Mouse (Mus musculus) hindbrain, embryonic 12.5 days (tissue): Measurements from ENCODE around the gene Ablim2. TPM values are rescaled to one million over a fixed set of nuclear protein-coding genes. Genes with fewer than 3 reads are reported as not detected.
A peak's percentile ranks its signal among the peaks of the same experiment; 100 is the strongest.

Experiments used
- ATAC-seq: fragments of 200-750 bp; cut with Nextera tagmentation; 2 replicates; pipeline ENCODE4 v1.8.0; 2017; ENCODE audit warnings: moderate TSS enrichment; ENCODE audit not compliant: low FRiP score
- H3K27ac ChIP-seq: fragments of 300-500 bp; sonication (generic); 2 replicates; pipeline ENCODE4 v1.5.1; 2016; ENCODE audit warnings: mild to moderate bottlenecking
- H3K27me3 ChIP-seq: fragments of 300-500 bp; sonication (generic); 2 replicates; pipeline ENCODE4 v1.6.1; 2016; ENCODE audit warnings: mild to moderate bottlenecking
- H3K36me3 ChIP-seq: fragments of 300-500 bp; sonication (generic); 2 replicates; pipeline ENCODE4 v1.6.1; 2016; ENCODE audit warnings: mild to moderate bottlenecking
- H3K4me1 ChIP-seq: fragments of 300-500 bp; sonication (generic); 2 replicates; pipeline ENCODE4 v1.6.1; 2016
- H3K4me2 ChIP-seq: fragments of 300-500 bp; sonication (generic); replicated peaks from 2 replicates; pipeline ENCODE4 v1.6.1; 2016; ENCODE audit warnings: mild to moderate bottlenecking
- H3K4me3 ChIP-seq: fragments of 300-500 bp; sonication (generic); 2 replicates; pipeline ENCODE4 v1.5.1; 2016; ENCODE audit warnings: mild to moderate bottlenecking
- H3K9ac ChIP-seq: fragments of 300-500 bp; sonication (generic); 2 replicates; pipeline ENCODE4 v1.6.1; 2016; ENCODE audit warnings: mild to moderate bottlenecking, moderate library complexity
- H3K9me3 ChIP-seq: fragments of 300-500 bp; sonication (generic); replicated peaks from 2 replicates; pipeline ENCODE4 v1.6.1; 2016; ENCODE audit warnings: mild to moderate bottlenecking
- WGBS: fragments of 180-500 bp; shearing (Covaris S2); methylation state at CpG from one replicate; pipeline ENCODE4 v1.1.7; 2016; 5-methylcytosine and 5-hydroxymethylcytosine counted together
- polyA plus RNA-seq: library from polyadenylated mRNA; unstranded; fragments of >200 nt; fragmentation: Nextera tagmentation; extraction: Ambion mirVana; gene quantifications from 2 replicates; pipeline ENCODE4 v1.2.1, GENCODE M21; 2016

Gene Ablim2
- polyA plus RNA-seq, 1 experiment from 2014 or later: 3.9 TPM

DNA sequence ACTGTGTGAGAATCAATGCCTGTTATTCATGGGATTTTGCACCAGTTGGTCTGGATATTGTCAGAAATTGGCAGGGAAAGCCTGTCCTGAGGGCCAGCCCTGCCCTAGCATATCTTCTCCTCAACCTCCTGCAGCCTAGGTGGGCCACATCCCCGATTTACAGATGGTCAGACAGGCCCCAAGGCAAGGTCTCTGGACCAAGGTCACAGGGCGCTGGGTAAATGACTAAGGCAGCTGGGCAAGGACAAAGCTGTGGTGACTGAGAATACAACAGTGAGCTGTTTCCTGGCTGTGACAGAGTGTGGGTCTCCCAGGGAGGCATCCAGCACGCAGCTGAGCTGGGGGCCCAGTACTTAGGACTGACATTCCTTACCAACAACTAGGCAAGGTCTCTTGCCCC lies 23.4 kb downstream of the Ablim2 start:
- Histone ChIP-seq H3K9ac (no peak overlapping the region), H3K27ac (no peak overlapping the region), H3K27me3 (no peaks in the 10 kb centered on the region), H3K4me3 (no peak overlapping the region), H3K36me3 (no peaks in the 10 kb centered on the region), H3K9me3 (no peaks in the 10 kb centered on the region), H3K4me1 (no peaks in the 10 kb centered on the region), H3K4me2 (no peak overlapping the region)
- no peak for ATAC-seq
- 76% methylated on average over 3 of the region's 3 CpGs for WGBS

- no peak for ATAC-seq
- no peak overlapping the region for H3K4me2 ChIP-seq
- no peaks in the 10 kb centered on the region for H3K4me1 ChIP-seq
- H3K9ac ChIP-seq: no peak overlapping the region
- H3K27ac ChIP-seq: no peak overlapping the region
- WGBS: 60% methylated on average over 10 of the region's 10 CpGs
- H3K36me3 ChIP-seq: no peaks in the 10 kb centered on the region
- H3K9me3 ChIP-seq: no peaks in the 10 kb centered on the region
- H3K4me3 ChIP-seq: no peak overlapping the region
- no peaks in the 10 kb centered on the region for H3K27me3 ChIP-seq
Measured at GRCm38 (mm10) chr5:35782648-35783180, 25.0 kb downstream of the Ablim2 start.

DNA sequence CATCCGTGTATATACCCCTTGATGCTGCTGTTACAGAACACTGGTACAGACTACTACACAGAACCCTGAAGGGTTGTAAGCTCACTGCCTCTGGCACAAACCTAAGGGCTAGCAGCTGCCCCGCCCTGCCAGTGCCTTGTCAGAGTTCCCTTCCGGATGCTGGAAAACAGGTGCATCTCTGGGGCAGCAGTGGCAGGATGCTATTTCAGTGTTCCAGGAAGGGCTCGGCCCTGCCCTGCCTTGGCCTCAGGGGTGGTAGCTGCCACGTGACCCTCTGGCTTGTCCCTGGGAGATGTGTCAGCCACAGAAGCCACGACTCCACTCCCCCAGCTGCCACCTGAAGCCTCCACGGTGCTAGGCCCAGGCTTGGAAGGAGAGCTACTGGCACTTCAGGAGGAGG lies 28.2 kb downstream of the Ablim2 start:
- H3K9me3 ChIP-seq: no peaks in the 10 kb centered on the region

DNA sequence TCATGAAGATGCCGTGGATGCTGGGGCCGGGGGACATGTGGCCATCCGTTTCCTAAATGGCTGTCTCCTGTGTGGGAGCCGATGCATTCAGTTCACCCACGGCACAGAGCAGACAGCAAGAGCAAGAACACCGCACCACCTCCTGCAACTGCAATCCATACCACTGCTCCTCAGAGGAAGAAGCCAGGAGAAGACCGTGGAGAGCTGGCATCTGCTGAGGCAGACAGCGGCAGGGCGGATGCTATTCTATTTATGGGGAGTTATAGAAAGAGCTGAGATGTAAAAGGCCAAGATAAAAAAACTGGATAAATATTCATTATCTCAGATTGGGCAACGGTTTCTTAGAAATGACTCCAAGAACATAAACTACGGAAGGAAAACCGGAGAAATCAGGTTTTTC lies 30.2 kb downstream of the Ablim2 start:
- no peak overlapping the region for H3K9ac ChIP-seq
- WGBS: 89% methylated on average over 12 of the region's 12 CpGs
- H3K27me3 ChIP-seq: no peaks in the 10 kb centered on the region
- H3K27ac ChIP-seq: no peak overlapping the region
- no peaks in the 10 kb centered on the region for H3K4me1 ChIP-seq
- H3K4me2 ChIP-seq: no peak overlapping the region
- H3K9me3 ChIP-seq: no peaks in the 10 kb centered on the region
- ATAC-seq: no peak
- H3K4me3 ChIP-seq: no peak overlapping the region
- no peaks in the 10 kb centered on the region for H3K36me3 ChIP-seq

More for the DNA sequence above, 28.2 kb downstream of the Ablim2 start:
- no peak for ATAC-seq
- Histone ChIP-seq H3K9ac (no peak overlapping the region), H3K27ac (no peak overlapping the region), H3K4me2 (no peak overlapping the region), H3K4me1 (no peaks in the 10 kb centered on the region), H3K4me3 (no peak overlapping the region), H3K36me3 (no peaks in the 10 kb centered on the region), H3K27me3 (no peaks in the 10 kb centered on the region)
- WGBS: 73% methylated on average over 7 of the region's 7 CpGs

- Histone ChIP-seq H3K36me3 (no peaks in the 10 kb centered on the region), H3K4me1 (no peaks in the 10 kb centered on the region), H3K27ac (no peak overlapping the region), H3K4me3 (no peak overlapping the region), H3K9me3 (no peaks in the 10 kb centered on the region), H3K27me3 (no peaks in the 10 kb centered on the region), H3K9ac (no peak overlapping the region), H3K4me2 (no peak overlapping the region)
- no peak for ATAC-seq
- 87% methylated on average over 6 of the region's 6 CpGs for WGBS
Measured at GRCm38 (mm10) chr5:35788719-35789118, 31.0 kb downstream of the Ablim2 start.

DNA sequence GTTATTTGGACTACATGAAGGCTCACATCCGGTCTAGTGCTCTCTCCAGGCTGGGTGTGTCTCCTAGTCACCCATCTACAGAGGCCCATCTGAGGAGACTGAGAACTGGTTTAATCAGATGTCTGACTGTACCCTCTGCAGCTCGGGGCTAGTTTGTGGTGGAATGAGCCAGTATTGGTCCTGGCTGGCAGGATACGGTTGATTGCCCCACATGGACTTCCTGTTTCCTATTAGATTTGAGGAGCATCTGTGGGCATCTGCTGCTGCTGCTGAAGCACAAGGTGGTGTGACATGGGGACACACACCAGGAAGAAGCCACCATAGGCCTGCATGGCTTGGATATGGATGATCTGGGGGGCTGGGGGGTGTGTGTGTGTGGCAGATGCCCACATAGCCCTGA lies 32.0 kb downstream of the Ablim2 start:
- no peak for ATAC-seq
- H3K27me3 ChIP-seq: no peaks in the 10 kb centered on the region
- no peaks in the 10 kb centered on the region for H3K9me3 ChIP-seq
- no peaks in the 10 kb centered on the region for H3K36me3 ChIP-seq
- no peak overlapping the region for H3K4me3 ChIP-seq
- H3K4me1 ChIP-seq: no peaks in the 10 kb centered on the region
- 88% methylated on average over 3 of the region's 3 CpGs for WGBS
- no peak overlapping the region for H3K9ac ChIP-seq
- H3K27ac ChIP-seq: no peak overlapping the region
- H3K4me2 ChIP-seq: no peak overlapping the region

- Histone ChIP-seq H3K4me2 (no peak overlapping the region), H3K9ac (no peak overlapping the region), H3K4me3 (no peak overlapping the region), H3K9me3 (no peaks in the 10 kb centered on the region), H3K27ac (no peak overlapping the region), H3K27me3 (no peaks in the 10 kb centered on the region), H3K4me1 (no peaks in the 10 kb centered on the region), H3K36me3 (no peaks in the 10 kb centered on the region)
- ATAC-seq: no peak
- 47% methylated on average over 10 of the region's 10 CpGs for WGBS
Measured at GRCm38 (mm10) chr5:35790387-35791065, 32.8 kb downstream of the Ablim2 start.

DNA sequence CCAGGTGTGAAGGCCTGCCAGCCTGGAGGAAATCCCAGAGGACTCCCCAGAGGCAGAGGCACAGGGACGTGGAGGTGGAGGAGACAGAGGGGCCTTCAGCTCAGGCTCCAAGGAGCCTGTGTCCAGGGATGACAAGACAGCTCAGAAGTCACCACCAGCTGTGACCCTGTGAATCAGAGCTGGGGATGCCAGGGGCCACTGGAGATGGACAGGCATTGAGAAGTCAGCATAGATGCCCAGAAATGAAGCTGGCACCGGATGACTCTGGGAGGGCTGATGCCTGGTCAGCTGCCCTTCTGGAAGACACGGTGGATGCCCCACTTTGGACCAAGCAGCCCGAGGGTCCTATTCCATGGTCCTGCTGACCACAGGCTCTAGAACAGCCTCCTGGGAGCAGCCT lies 36.3 kb downstream of the Ablim2 start:
- Histone ChIP-seq H3K9ac (no peak overlapping the region), H3K4me2 (no peak overlapping the region), H3K4me1 (no peaks in the 10 kb centered on the region; the same call in 1 of the 2 replicates), H3K27me3 (peaks cover 3% of the 10 kb centered on the region; the same call in 1 of the 2 replicates), H3K36me3 (no peaks in the 10 kb centered on the region), H3K4me3 (no peak overlapping the region), H3K9me3 (no peaks in the 10 kb centered on the region), H3K27ac (no peak overlapping the region)
- ATAC-seq: no peak
- 79% methylated on average over 4 of the region's 4 CpGs for WGBS

DNA sequence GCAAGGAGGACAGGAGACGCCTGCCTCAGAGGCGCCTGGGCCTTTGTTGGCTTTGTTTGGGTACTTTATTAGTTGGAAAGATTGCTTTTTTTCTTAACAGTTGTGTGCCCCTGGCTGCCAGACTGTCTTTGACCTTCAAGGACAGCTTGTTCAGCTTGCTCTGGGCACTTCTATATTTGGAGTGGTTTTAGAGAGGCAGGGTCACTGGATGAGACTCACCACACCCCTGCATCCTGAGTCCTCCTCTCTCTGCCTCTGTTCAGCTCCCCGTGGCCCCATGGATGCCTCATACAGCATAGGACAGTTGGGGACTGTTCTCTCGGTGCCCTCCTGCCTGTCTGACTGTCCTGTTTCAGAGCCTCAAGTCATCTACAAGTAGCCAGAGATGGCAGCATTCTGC lies 37.3 kb downstream of the Ablim2 start:
- ATAC-seq: no peak
- 71% methylated on average over 4 of the region's 4 CpGs for WGBS
- Histone ChIP-seq H3K9me3 (no peaks in the 10 kb centered on the region), H3K4me3 (no peak overlapping the region), H3K4me1 (no peaks in the 10 kb centered on the region; the same call in 1 of the 2 replicates), H3K36me3 (no peaks in the 10 kb centered on the region), H3K27ac (no peak overlapping the region), H3K4me2 (no peak overlapping the region), H3K9ac (no peak overlapping the region), H3K27me3 (peaks cover 3% of the 10 kb centered on the region; the same call in 1 of the 2 replicates)

GRCm38 (mm10) chr5:35795481-35796048 lies 37.9 kb downstream of the Ablim2 start:
- no peak overlapping the region for H3K4me2 ChIP-seq
- ATAC-seq: peak; percentile 69; the same call in 1 of the 2 replicates
- no peaks in the 10 kb centered on the region for H3K9me3 ChIP-seq
- H3K4me1 ChIP-seq: no peaks in the 10 kb centered on the region; the same call in 1 of the 2 replicates
- peaks cover 3% of the 10 kb centered on the region; the same call in 1 of the 2 replicates for H3K27me3 ChIP-seq
- no peak overlapping the region for H3K27ac ChIP-seq
- no peaks in the 10 kb centered on the region for H3K36me3 ChIP-seq
- no peak overlapping the region for H3K9ac ChIP-seq
- no peak overlapping the region for H3K4me3 ChIP-seq
- WGBS: 58% methylated on average over 7 of the region's 7 CpGs

DNA sequence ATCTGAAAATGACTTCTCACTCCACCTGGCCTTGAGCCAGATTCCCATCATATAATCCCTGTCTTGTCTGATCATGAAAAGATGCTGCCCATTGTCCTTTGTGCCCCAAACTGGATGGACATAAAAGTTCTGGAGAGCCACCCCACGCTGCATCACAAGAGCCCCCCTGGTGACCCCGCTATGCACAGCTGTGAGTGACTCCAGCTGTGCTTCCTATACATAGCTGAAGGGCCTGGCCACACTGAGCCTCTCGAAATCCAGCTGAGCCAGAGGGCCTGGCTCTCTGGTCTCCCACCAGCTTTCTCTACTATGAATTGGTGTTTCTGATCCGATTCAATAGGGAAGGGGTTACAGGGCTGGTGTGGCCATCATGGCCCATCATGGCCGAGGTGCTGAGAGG lies 38.5 kb downstream of the Ablim2 start:
- Histone ChIP-seq H3K9ac (no peak overlapping the region), H3K9me3 (no peaks in the 10 kb centered on the region), H3K27ac (no peak overlapping the region), H3K4me3 (no peak overlapping the region), H3K4me2 (no peak overlapping the region), H3K36me3 (no peaks in the 10 kb centered on the region), H3K4me1 (no peaks in the 10 kb centered on the region; the same call in 1 of the 2 replicates), H3K27me3 (peaks cover 3% of the 10 kb centered on the region; the same call in 1 of the 2 replicates)
- WGBS: 79% methylated on average over 5 of the region's 5 CpGs
- ATAC-seq: no peak

- 47% methylated on average over 5 of the region's 5 CpGs for WGBS
- no peak overlapping the region for H3K4me3 ChIP-seq
- no peak for ATAC-seq
- no peaks in the 10 kb centered on the region; the same call in 1 of the 2 replicates for H3K4me1 ChIP-seq
- no peak overlapping the region for H3K9ac ChIP-seq
- no peaks in the 10 kb centered on the region for H3K36me3 ChIP-seq
- H3K9me3 ChIP-seq: no peaks in the 10 kb centered on the region
- peaks cover 3% of the 10 kb centered on the region; the same call in 1 of the 2 replicates for H3K27me3 ChIP-seq
- no peak overlapping the region for H3K4me2 ChIP-seq
- no peak overlapping the region for H3K27ac ChIP-seq
Measured at GRCm38 (mm10) chr5:35799090-35799489, 41.4 kb downstream of the Ablim2 start.

DNA sequence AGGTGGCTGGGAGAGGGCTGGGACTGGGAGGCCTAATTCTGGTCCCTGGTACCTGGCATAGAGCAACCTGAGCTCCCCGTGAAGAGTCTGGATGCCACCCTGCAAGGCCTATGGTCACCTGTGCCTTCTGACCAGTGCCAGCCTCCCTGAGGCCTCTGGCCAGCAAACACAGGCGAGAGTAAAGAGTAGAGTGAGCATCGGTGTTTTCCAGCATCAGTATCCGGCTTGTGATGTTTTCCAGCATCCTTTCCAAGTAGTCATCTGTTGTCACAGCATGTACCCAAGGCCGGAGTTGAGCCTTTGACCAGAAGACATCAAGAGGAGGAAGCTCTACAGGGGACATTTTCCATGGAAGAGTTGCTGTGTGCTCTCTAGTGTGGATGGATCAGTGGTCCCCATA lies 45.7 kb downstream of the Ablim2 start:
- H3K27me3 ChIP-seq: no peaks in the 10 kb centered on the region
- no peak overlapping the region for H3K9ac ChIP-seq
- no peaks in the 10 kb centered on the region for H3K36me3 ChIP-seq
- no peak overlapping the region for H3K27ac ChIP-seq
- no peaks in the 10 kb centered on the region for H3K9me3 ChIP-seq
- ATAC-seq: no peak
- no peaks in the 10 kb centered on the region; the same call in 1 of the 2 replicates for H3K4me1 ChIP-seq
- WGBS: 88% methylated on average over 5 of the region's 5 CpGs
- H3K4me2 ChIP-seq: no peak overlapping the region
- no peak overlapping the region for H3K4me3 ChIP-seq
